Mouse (Mus musculus) testis, adult 2 months (tissue): ENCODE measurements around the gene Samd1.
A peak's percentile ranks its signal among the peaks of the same experiment; 100 is the strongest.

Source experiments
- CTCF ChIP-seq: fragments of 200-500 bp; IDR thresholded peaks from 2 replicates; pipeline ENCODE4 v1.5.1; 2012; ENCODE audit warnings: low read depth, mild to moderate bottlenecking, inconsistent platforms, low read length, moderate library complexity; ENCODE audit not compliant: control insufficient read depth, insufficient read depth, insufficient replicate concordance
- POLR2A ChIP-seq: fragments of 200-500 bp; IDR thresholded peaks from 2 replicates; pipeline ENCODE4 v1.6.1; 2012; ENCODE audit warnings: low read depth, mild to moderate bottlenecking, inconsistent platforms, low read length, moderate library complexity; ENCODE audit not compliant: control insufficient read depth

GRCm38 (mm10) chr8:84024171-84024570 lies 26.7 kb downstream of the Samd1 start:
- no peak for TF ChIP-seq POLR2A
- peak; percentile 96 for TF ChIP-seq CTCF
